In the genomic region with DNA sequence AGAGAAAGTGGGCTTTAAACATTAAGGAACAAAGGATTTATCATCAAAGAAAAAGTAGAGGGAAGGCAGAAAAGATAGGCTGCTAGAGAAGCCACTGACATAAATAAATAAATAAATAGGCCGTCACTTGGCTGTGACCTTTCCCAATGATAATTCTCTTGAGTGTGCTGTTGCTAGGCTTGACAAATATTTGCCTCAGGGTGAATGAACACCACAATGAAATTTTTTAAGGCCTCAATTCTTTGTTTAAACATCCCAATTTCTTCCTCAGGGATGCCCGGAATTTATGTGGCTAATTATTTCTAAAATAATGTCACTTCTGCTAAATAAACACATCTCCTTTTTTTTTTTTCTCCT, we compare ENCODE assay signal across 26 mouse cellular contexts.
DNase-seq lines count a peak whose midpoint lies in the region; ATAC-seq and TF ChIP-seq lines count a peak whose summit lies in the region.
"Had no signal": no experiment of that assay in that cellular context is flagged by ENCODE, and none has a peak within 500 bp of the region (broad histone marks: within the 10 kb centered on the region; RNA-seq: fewer than 3 reads in every experiment).

No protein-coding gene starts in this region.

- intact Hi-C loops in heart, postnatal 36 days (cut with DNase I), result loop anchor here (10.0 kb wide), 1 partner anchor 616 kb away; no protein-coding TSS in a partner anchor

- DNase-seq in heart, adult 11 months, result peak; percentile 53
- peak; percentile 77 for DNase-seq in heart, postnatal 0 days (ENCODE audit: low spot score)
- no peak for DNase-seq in heart, postnatal 36 days
- no peak for DNase-seq in kidney, postnatal 14 days
- DNase-seq in cerebellum, postnatal 4 days (ENCODE audit: low spot score in 2 of 2), result no peak
- DNase-seq: adrenal gland, postnatal 14 days; cerebellum, adult 11-12 months; cerebellum, adult 9-11 months; gastrocnemius, postnatal 25 days; heart, adult 18-20 months; heart, postnatal 4 days; layer of hippocampus, postnatal 36 days; left cerebral cortex, postnatal 4 days; liver, postnatal 0 days; lung, postnatal 36 days; thymus, adult 2 months; thymus, postnatal 36 days had no signal

- no peak overlapping the region for H3K4me2 ChIP-seq in heart, embryonic 12.5 days
- H3K4me2 ChIP-seq in heart, postnatal 0 days (ENCODE audit: low read depth, low read length), result no peak overlapping the region
- H3K4me2 ChIP-seq in kidney, embryonic 15.5 days, result no peak overlapping the region
- no peak overlapping the region for H3K4me2 ChIP-seq in intestine, embryonic 16.5 days (ENCODE audit: low read depth, low read length)
- H3K4me2 ChIP-seq: embryonic facial prominence, embryonic 13.5 days; forebrain, embryonic 15.5 days; liver, embryonic 12.5 days; midbrain, embryonic 11.5 days had no signal

- TF ChIP-seq CTCF in heart, postnatal 0 days (IDR thresholded peaks at IDR 0.05; ENCODE audit: low read depth), result no peak

- H3K9ac ChIP-seq in heart, embryonic 12.5 days, result no peak overlapping the region
- no peak overlapping the region for H3K9ac ChIP-seq in heart, postnatal 0 days (replicated peaks; ENCODE audit: low read depth, low read length)
- H3K9ac ChIP-seq in kidney, embryonic 15.5 days, result no peak overlapping the region
- H3K9ac ChIP-seq in intestine, embryonic 16.5 days (ENCODE audit: low read depth, low read length), result no peak overlapping the region
- H3K9ac ChIP-seq: embryonic facial prominence, embryonic 13.5 days; forebrain, embryonic 15.5 days; liver, embryonic 12.5 days; liver, postnatal 0 days had no signal

- no peak for ATAC-seq in heart, embryonic 12.5 days (ENCODE audit: insufficient number of reproducible peaks, low FRiP score)
- ATAC-seq in heart, postnatal 0 days (ENCODE audit: insufficient read depth, low read depth), result peak; percentile 69; the same call in 1 of the 2 replicates
- ATAC-seq in kidney, embryonic 15.5 days (replicated peaks; ENCODE audit: low FRiP score), result no peak
- peak; percentile 17; the same call in 1 of the 2 replicates for ATAC-seq in intestine, embryonic 16.5 days
- ATAC-seq: forebrain, embryonic 15.5 days; liver, embryonic 12.5 days; liver, postnatal 0 days had no signal

- no peaks in the 10 kb centered on the region; the same call in 1 of the 2 replicates for H3K36me3 ChIP-seq in heart, embryonic 12.5 days
- no peaks in the 10 kb centered on the region for H3K36me3 ChIP-seq in heart, postnatal 0 days (replicated peaks; ENCODE audit: control insufficient read depth, insufficient read depth, low read length)
- H3K36me3 ChIP-seq in kidney, embryonic 15.5 days, result peaks cover 12% of the 10 kb centered on the region
- no peaks in the 10 kb centered on the region for H3K36me3 ChIP-seq in intestine, embryonic 16.5 days (ENCODE audit: control insufficient read depth, insufficient read depth, low read length)
- H3K36me3 ChIP-seq: forebrain, embryonic 15.5 days; G1E; liver, embryonic 12.5 days had no signal

- H3K9me3 ChIP-seq in heart, embryonic 12.5 days (replicated peaks), result no peaks in the 10 kb centered on the region
- H3K9me3 ChIP-seq in heart, postnatal 0 days (replicated peaks; ENCODE audit: control insufficient read depth, low read length), result no peaks in the 10 kb centered on the region
- H3K9me3 ChIP-seq in kidney, embryonic 15.5 days (replicated peaks), result no peaks in the 10 kb centered on the region
- no peaks in the 10 kb centered on the region for H3K9me3 ChIP-seq in intestine, embryonic 16.5 days (ENCODE audit: control insufficient read depth, low read length)
- H3K9me3 ChIP-seq: embryonic facial prominence, embryonic 13.5 days; forebrain, embryonic 10.5 days; forebrain, embryonic 15.5 days; liver, embryonic 12.5 days had no signal

- WGBS in heart, embryonic 12.5 days, result 53% methylated on average over 2 of the region's 2 CpGs
- WGBS in heart, postnatal 0 days, result 52% methylated on average over 2 of the region's 2 CpGs
- WGBS in kidney, embryonic 15.5 days, result 76% methylated on average over 2 of the region's 2 CpGs
- 53% methylated on average over 2 of the region's 2 CpGs for WGBS in intestine, embryonic 16.5 days

- H3K27me3 ChIP-seq in heart, embryonic 12.5 days (replicated peaks), result no peaks in the 10 kb centered on the region
- H3K27me3 ChIP-seq in heart, postnatal 0 days (ENCODE audit: control insufficient read depth, insufficient read depth, low read length), result no peaks in the 10 kb centered on the region
- H3K27me3 ChIP-seq in kidney, embryonic 15.5 days, result no peaks in the 10 kb centered on the region
- H3K27me3 ChIP-seq in intestine, embryonic 16.5 days (replicated peaks; ENCODE audit: control insufficient read depth, insufficient read depth, low read length), result no peaks in the 10 kb centered on the region
- H3K27me3 ChIP-seq: embryonic facial prominence, embryonic 13.5 days; forebrain, embryonic 15.5 days; liver, embryonic 12.5 days had no signal

- TF ChIP-seq EP300 in heart, postnatal 0 days (IDR thresholded peaks at IDR 0.05; ENCODE audit: low read depth), result no peak

- no peak overlapping the region for H3K4me3 ChIP-seq in heart, embryonic 12.5 days
- H3K4me3 ChIP-seq in heart, postnatal 0 days (ENCODE audit: low read depth, low read length), result no peak overlapping the region
- no peak overlapping the region for H3K4me3 ChIP-seq in kidney, embryonic 15.5 days (replicated peaks)
- H3K4me3 ChIP-seq in intestine, embryonic 16.5 days (ENCODE audit: low read length), result no peak overlapping the region
- H3K4me3 ChIP-seq: embryonic facial prominence, embryonic 13.5 days; forebrain, embryonic 10.5 days; forebrain, embryonic 15.5 days; liver, embryonic 12.5 days had no signal

- H3K4me1 ChIP-seq in heart, embryonic 12.5 days (replicated peaks), result peaks cover 18% of the 10 kb centered on the region
- H3K4me1 ChIP-seq in heart, postnatal 0 days (ENCODE audit: control insufficient read depth, insufficient read depth), result peaks cover 34% of the 10 kb centered on the region
- H3K4me1 ChIP-seq in kidney, embryonic 15.5 days, result peaks cover 4% of the 10 kb centered on the region; the same call in 1 of the 2 replicates
- peaks cover 6% of the 10 kb centered on the region; the same call in 1 of the 2 replicates for H3K4me1 ChIP-seq in intestine, embryonic 16.5 days (ENCODE audit: control insufficient read depth, insufficient read depth, low read length)
- H3K4me1 ChIP-seq: forebrain, embryonic 10.5 days; forebrain, embryonic 15.5 days; liver, embryonic 12.5 days had no signal

- H3K27ac ChIP-seq in heart, embryonic 12.5 days (ENCODE audit: poor library complexity, severe bottlenecking), result no peak overlapping the region
- peak overlapping the region; percentile 28 for H3K27ac ChIP-seq in heart, postnatal 0 days (ENCODE audit: low read depth)
- H3K27ac ChIP-seq in kidney, embryonic 15.5 days, result peak overlapping the region; percentile 30; the same call in 1 of the 2 replicates
- H3K27ac ChIP-seq in intestine, embryonic 16.5 days (ENCODE audit: low read length), result no peak overlapping the region
- H3K27ac ChIP-seq: embryonic facial prominence, embryonic 13.5 days; forebrain, embryonic 10.5 days; forebrain, embryonic 15.5 days; liver, embryonic 12.5 days had no signal

Comparison
In these comparisons a context has a peak if more than half of its experiments do, and no peak if none do; other contexts are left out.
1. DNase-seq: peak in heart, adult 11 months (single experiment) and heart, postnatal 0 days (single experiment); none in heart, postnatal 36 days (0 of 2), kidney, postnatal 14 days (single experiment) and cerebellum, postnatal 4 days (0 of 2).
2. ATAC-seq: peak in heart, postnatal 0 days (single experiment) and intestine, embryonic 16.5 days (single experiment); none in heart, embryonic 12.5 days (single experiment) and kidney, embryonic 15.5 days (single experiment).
3. H3K27ac ChIP-seq: peak in heart, postnatal 0 days (single experiment) and kidney, embryonic 15.5 days (single experiment); none in heart, embryonic 12.5 days (single experiment) and intestine, embryonic 16.5 days (single experiment).